ENCODE assay signal across 9 mouse cellular contexts in the genomic region with DNA sequence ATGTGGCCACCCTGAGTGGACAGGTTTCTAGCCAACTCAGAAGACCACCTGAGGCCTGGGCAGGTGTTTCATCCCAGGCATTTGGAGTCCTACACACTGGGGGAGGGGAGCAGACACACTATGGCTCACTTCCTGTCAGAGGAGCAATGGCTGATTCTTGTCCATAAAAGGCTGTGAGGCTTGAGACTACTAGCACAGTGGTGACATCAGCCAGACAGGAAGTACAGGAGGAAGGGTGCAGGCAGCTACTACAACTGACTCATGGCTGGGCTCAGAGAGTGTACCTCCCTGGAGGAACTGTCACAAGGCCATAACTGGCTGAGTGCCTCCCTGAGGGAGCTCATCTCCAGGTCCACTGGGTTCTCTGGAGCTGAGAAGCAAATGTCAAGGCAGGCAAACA. TPM values are rescaled to one million over a fixed set of nuclear protein-coding genes. Genes with fewer than 3 reads are reported as not detected.
DNase-seq lines count a peak whose midpoint lies in the region; ATAC-seq and TF ChIP-seq lines count a peak whose summit lies in the region.
"Had no signal": no experiment of that assay in that cellular context is flagged by ENCODE, and none has a peak within 500 bp of the region (broad histone marks: within the 10 kb centered on the region; RNA-seq: fewer than 3 reads in every experiment).

No protein-coding gene starts in this region.

- ATAC-seq in hindbrain, embryonic 11.5 days (ENCODE audit: low FRiP score), result no peak
- ATAC-seq in megakaryocyte progenitor cell, adult 5-6 weeks (replicated peaks; ENCODE audit: poor library complexity), result peak; percentile 84

- intact Hi-C loops in heart, postnatal 14 days (cut with DNase I), result loop anchor here (5.0 kb wide), 1 partner anchor 37 kb away; no protein-coding TSS in a partner anchor

- H3K27me3 ChIP-seq in hindbrain, embryonic 10.5 days (ENCODE audit: insufficient read depth, poor library complexity, severe bottlenecking), result no peaks in the 10 kb centered on the region
- H3K27me3 ChIP-seq in hindbrain, embryonic 11.5 days (ENCODE audit: control insufficient read depth, insufficient read depth, low read length), result no peaks in the 10 kb centered on the region
- no peaks in the 10 kb centered on the region for H3K27me3 ChIP-seq in ES-Bruce4 (ENCODE audit: control insufficient read depth, insufficient read depth, low read length, poor library complexity, severe bottlenecking)

- TF ChIP-seq CTCF in ES-Bruce4 (IDR thresholded peaks at IDR 0.05; ENCODE audit: low read depth, low read length), result no peak

- TF ChIP-seq EP300 in ES-Bruce4 (IDR thresholded peaks at IDR 0.05; ENCODE audit: insufficient read depth, low read depth, low read length), result no peak

- H3K4me3 ChIP-seq in hindbrain, embryonic 10.5 days, result no peak overlapping the region
- H3K4me3 ChIP-seq in hindbrain, embryonic 11.5 days (ENCODE audit: low read depth, low read length), result no peak overlapping the region
- H3K4me3 ChIP-seq in ES-Bruce4 (ENCODE audit: low read depth, low read length), result no peak overlapping the region
- H3K4me3 ChIP-seq: erythroblast, embryonic 14.5 days had no signal

- H3K4me1 ChIP-seq in hindbrain, embryonic 10.5 days (replicated peaks), result peaks cover 65% of the 10 kb centered on the region
- H3K4me1 ChIP-seq in hindbrain, embryonic 11.5 days (replicated peaks; ENCODE audit: control insufficient read depth, insufficient read depth, low read length), result peaks cover 10% of the 10 kb centered on the region
- H3K4me1 ChIP-seq in ES-Bruce4 (ENCODE audit: control insufficient read depth, insufficient read depth, low read length), result peaks cover 15% of the 10 kb centered on the region

- H3K36me3 ChIP-seq in hindbrain, embryonic 10.5 days, result peaks cover 74% of the 10 kb centered on the region
- H3K36me3 ChIP-seq in hindbrain, embryonic 11.5 days (ENCODE audit: control insufficient read depth, insufficient read depth, low read length), result no peaks in the 10 kb centered on the region
- peaks cover 21% of the 10 kb centered on the region for H3K36me3 ChIP-seq in ES-Bruce4 (ENCODE audit: control insufficient read depth, insufficient read depth, low read length, poor library complexity, severe bottlenecking)

- H3K9me3 ChIP-seq in hindbrain, embryonic 10.5 days, result no peaks in the 10 kb centered on the region
- H3K9me3 ChIP-seq in hindbrain, embryonic 11.5 days (ENCODE audit: control insufficient read depth, low read length), result no peaks in the 10 kb centered on the region
- H3K9me3 ChIP-seq in ES-Bruce4 (replicated peaks; ENCODE audit: control insufficient read depth, insufficient read depth, low read length, poor library complexity, severe bottlenecking), result no peaks in the 10 kb centered on the region

- TF ChIP-seq POLR2A in ES-Bruce4 (IDR thresholded peaks at IDR 0.05; ENCODE audit: insufficient read depth, low read length), result no peak

- H3K9ac ChIP-seq in hindbrain, embryonic 11.5 days (ENCODE audit: low read depth, low read length), result no peak overlapping the region
- H3K9ac ChIP-seq in ES-Bruce4 (ENCODE audit: low read depth, poor library complexity, severe bottlenecking), result no peak overlapping the region

- DNase-seq in hindbrain, embryonic 10.5 days (ENCODE audit: low spot score), result no peak
- no peak for DNase-seq in hindbrain, embryonic 11.5 days (ENCODE audit: low spot score)
- peak; percentile 62 for DNase-seq in c-Kit-positive CD71-negative TER-119-negative erythroid progenitor cells, embryonic 14.5 days (ENCODE audit: low read depth)
- peak; percentile 72 to 74 for DNase-seq in heart, postnatal 14 days
- peak; percentile 51 to 55 for DNase-seq in left cerebral cortex, adult 9 months (ENCODE audit: low spot score in 2 of 2)
- peak; percentile 50 to 71 for DNase-seq in urinary bladder, postnatal 36 days (ENCODE audit: low spot score in 2 of 2)

- peak overlapping the region; percentile 88 for H3K27ac ChIP-seq in hindbrain, embryonic 10.5 days
- H3K27ac ChIP-seq in hindbrain, embryonic 11.5 days (ENCODE audit: low read depth, low read length), result no peak overlapping the region
- H3K27ac ChIP-seq in ES-Bruce4 (ENCODE audit: insufficient read depth, low read length), result peak overlapping the region; percentile 55

- no peak overlapping the region for H3K4me2 ChIP-seq in hindbrain, embryonic 11.5 days (replicated peaks; ENCODE audit: low read depth, low read length)

RNA-seq across cellular contexts. Expression of a gene that starts 41.5 kb away (rescaled TPM):
- 32.7 and 38.4 TPM in 2 replicates for polyA plus RNA-seq in hindbrain, embryonic 10.5 days (2016; fragmentation: Nextera tagmentation; extraction: Ambion mirVana)
- 20.7 and 29.8 TPM in 2 replicates for polyA plus RNA-seq in hindbrain, embryonic 11.5 days (2014; fragmentation: Nextera tagmentation; extraction: Ambion mirVana)
- 584 and 601 TPM in 2 replicates for polyA plus RNA-seq in ES-Bruce4 (2011; ENCODE audit: insufficient read depth, insufficient read length, low read depth, missing spikeins)
- 100 to 1,000 TPM; 140 to 172 TPM for total RNA-seq in heart, postnatal 14 days (2021)
- 167 and 191 TPM in 2 replicates for total RNA-seq in megakaryocyte progenitor cell, adult 5-6 weeks (2015)
- total RNA-seq in megakaryocyte progenitor cell, adult 5-6 weeks (2017), result 238 and 338 TPM in 2 replicates

RNA-seq across cellular contexts. Expression of a gene that starts 43.7 kb away (rescaled TPM):
- 0.14 and 0.20 TPM in 2 replicates for polyA plus RNA-seq in hindbrain, embryonic 10.5 days (2016; fragmentation: Nextera tagmentation; extraction: Ambion mirVana)
- polyA plus RNA-seq in hindbrain, embryonic 11.5 days (2014; fragmentation: Nextera tagmentation; extraction: Ambion mirVana), result 0.06 and 0.20 TPM in 2 replicates
- 1.4 and 1.9 TPM in 2 replicates for polyA plus RNA-seq in ES-Bruce4 (2011; ENCODE audit: insufficient read depth, insufficient read length, low read depth, missing spikeins)
- total RNA-seq in heart, postnatal 14 days (2021), result not detected
- 0.05 and 1.8 TPM in 2 replicates for total RNA-seq in megakaryocyte progenitor cell, adult 5-6 weeks (2015)
- 0.14 and 0.50 TPM in 2 replicates for total RNA-seq in megakaryocyte progenitor cell, adult 5-6 weeks (2017)

Comparison
In these comparisons a context has a peak if more than half of its experiments do, and no peak if none do; other contexts are left out.
1. DNase-seq: peak in c-Kit-positive CD71-negative TER-119-negative erythroid progenitor cells, embryonic 14.5 days (single experiment), heart, postnatal 14 days (2 of 2), left cerebral cortex, adult 9 months (2 of 2) and urinary bladder, postnatal 36 days (2 of 2); none in hindbrain, embryonic 10.5 days (single experiment) and hindbrain, embryonic 11.5 days (single experiment).
2. RNA of a gene that starts 41.5 kb away (polyA plus RNA-seq): 584 to 601 TPM in ES-Bruce4; 32.7 to 38.4 TPM in hindbrain, embryonic 10.5 days and 20.7 to 29.8 TPM in hindbrain, embryonic 11.5 days; every median in the first group is over 10 times any median in the second.